Mouse (Mus musculus): ENCODE results near the gene Abcc2. TPM values are rescaled to one million over a fixed set of nuclear protein-coding genes. Genes with fewer than 3 reads are reported as not detected.

The Abcc2 gene
- total and polyA plus RNA-seq, 2 experiments from 2014 or later: not detected

GRCm38 (mm10) chr19:43813315-43813714 lies 31.3 kb downstream of the Abcc2 start:
- Histone ChIP-seq H3K9me3 (replicated peaks; ENCODE audit: control insufficient read depth, low read length) (no peaks in the 10 kb centered on the region), H3K4me2 (ENCODE audit: low read depth, low read length) (no peak overlapping the region), H3K9ac (replicated peaks; ENCODE audit: low read depth, low read length) (no peak overlapping the region), H3K4me3 (ENCODE audit: low read depth, low read length) (no peak overlapping the region), H3K27me3 (ENCODE audit: control insufficient read depth, insufficient read depth, low read length) (no peaks in the 10 kb centered on the region), H3K4me1 (ENCODE audit: control insufficient read depth, insufficient read depth) (no peaks in the 10 kb centered on the region), H3K27ac (ENCODE audit: low read depth) (no peak overlapping the region), H3K36me3 (replicated peaks; ENCODE audit: control insufficient read depth, insufficient read depth, low read length) (no peaks in the 10 kb centered on the region)
- ATAC-seq (ENCODE audit: insufficient read depth, low read depth) (no peak), DNase-seq (ENCODE audit: low spot score) (no peak)
- no peak for TF ChIP-seq CTCF (IDR thresholded peaks at IDR 0.05; ENCODE audit: low read depth)
- TF ChIP-seq EP300 (IDR thresholded peaks at IDR 0.05; ENCODE audit: low read depth): no peak
- 81% methylated on average over 10 of the region's 10 CpGs for WGBS

- DNase-seq (ENCODE audit: low spot score) (no peak), ATAC-seq (ENCODE audit: insufficient read depth, low read depth) (no peak)
- Histone ChIP-seq H3K36me3 (replicated peaks; ENCODE audit: control insufficient read depth, insufficient read depth, low read length) (no peaks in the 10 kb centered on the region), H3K27ac (ENCODE audit: low read depth) (no peak overlapping the region), H3K9ac (replicated peaks; ENCODE audit: low read depth, low read length) (no peak overlapping the region), H3K4me3 (ENCODE audit: low read depth, low read length) (peak overlapping the region; percentile 18; the same call in 1 of the 2 replicates), H3K27me3 (ENCODE audit: control insufficient read depth, insufficient read depth, low read length) (no peaks in the 10 kb centered on the region), H3K4me1 (ENCODE audit: control insufficient read depth, insufficient read depth) (no peaks in the 10 kb centered on the region), H3K4me2 (ENCODE audit: low read depth, low read length) (peak overlapping the region; percentile 24; the same call in 1 of the 2 replicates), H3K9me3 (replicated peaks; ENCODE audit: control insufficient read depth, low read length) (no peaks in the 10 kb centered on the region)
- TF ChIP-seq EP300 (IDR thresholded peaks at IDR 0.05; ENCODE audit: low read depth) (no peak), CTCF (IDR thresholded peaks at IDR 0.05; ENCODE audit: low read depth) (no peak)
- WGBS: 52% methylated on average over 14 of the region's 14 CpGs
Observed at GRCm38 (mm10) chr19:43815661-43816414, 33.8 kb downstream of the Abcc2 start.

GRCm38 (mm10) chr19:43826855-43827254 lies 44.9 kb downstream of the Abcc2 start:
- H3K9ac ChIP-seq (replicated peaks; ENCODE audit: low read depth, low read length): no peak overlapping the region
- ATAC-seq (ENCODE audit: insufficient read depth, low read depth) (no peak), DNase-seq (ENCODE audit: low spot score) (no peak)
- no peaks in the 10 kb centered on the region for H3K36me3 ChIP-seq (replicated peaks; ENCODE audit: control insufficient read depth, insufficient read depth, low read length)
- no peaks in the 10 kb centered on the region for H3K4me1 ChIP-seq (ENCODE audit: control insufficient read depth, insufficient read depth)
- 63% methylated on average over 8 of the region's 8 CpGs for WGBS
- TF ChIP-seq CTCF (IDR thresholded peaks at IDR 0.05; ENCODE audit: low read depth): no peak
- no peak for TF ChIP-seq EP300 (IDR thresholded peaks at IDR 0.05; ENCODE audit: low read depth)
- no peak overlapping the region for H3K27ac ChIP-seq (ENCODE audit: low read depth)
- no peak overlapping the region for H3K4me3 ChIP-seq (ENCODE audit: low read depth, low read length)
- no peaks in the 10 kb centered on the region for H3K27me3 ChIP-seq (ENCODE audit: control insufficient read depth, insufficient read depth, low read length)
- no peaks in the 10 kb centered on the region for H3K9me3 ChIP-seq (replicated peaks; ENCODE audit: control insufficient read depth, low read length)
- H3K4me2 ChIP-seq (ENCODE audit: low read depth, low read length): no peak overlapping the region

GRCm38 (mm10) chr19:43832425-43833069 lies 50.6 kb downstream of the Abcc2 start:
- ATAC-seq (ENCODE audit: insufficient read depth, low read depth): no peak; the same call in 1 of the 2 replicates
- no peak for TF ChIP-seq EP300 (IDR thresholded peaks at IDR 0.05; ENCODE audit: low read depth)
- peak; percentile 93 for TF ChIP-seq CTCF (IDR thresholded peaks at IDR 0.05; ENCODE audit: low read depth)
- WGBS: 27% methylated on average over 21 of the region's 21 CpGs

GRCm38 (mm10) chr19:43843184-43843583 lies 61.2 kb downstream of the Abcc2 start:
- no peaks in the 10 kb centered on the region for H3K9me3 ChIP-seq (replicated peaks; ENCODE audit: control insufficient read depth, low read length)
- no peak for TF ChIP-seq CTCF (IDR thresholded peaks at IDR 0.05; ENCODE audit: low read depth)
- no peak for TF ChIP-seq EP300 (IDR thresholded peaks at IDR 0.05; ENCODE audit: low read depth)
- no peaks in the 10 kb centered on the region for H3K27me3 ChIP-seq (ENCODE audit: control insufficient read depth, insufficient read depth, low read length)
- ATAC-seq (ENCODE audit: insufficient read depth, low read depth) (no peak), DNase-seq (ENCODE audit: low spot score) (no peak)
- H3K4me1 ChIP-seq (ENCODE audit: control insufficient read depth, insufficient read depth): no peaks in the 10 kb centered on the region
- no peak overlapping the region for H3K9ac ChIP-seq (replicated peaks; ENCODE audit: low read depth, low read length)
- no peak overlapping the region for H3K4me2 ChIP-seq (ENCODE audit: low read depth, low read length)
- no peak overlapping the region for H3K4me3 ChIP-seq (ENCODE audit: low read depth, low read length)
- peaks cover 35% of the 10 kb centered on the region for H3K36me3 ChIP-seq (replicated peaks; ENCODE audit: control insufficient read depth, insufficient read depth, low read length)
- WGBS: 78% methylated on average over 9 of the region's 9 CpGs
- H3K27ac ChIP-seq (ENCODE audit: low read depth): no peak overlapping the region

More at GRCm38 (mm10) chr19:43832425-43833069, 50.6 kb downstream of the Abcc2 start:
- no peak overlapping the region for H3K27ac ChIP-seq (ENCODE audit: low read depth)
- no peaks in the 10 kb centered on the region for H3K36me3 ChIP-seq (replicated peaks; ENCODE audit: control insufficient read depth, insufficient read depth, low read length)
- H3K9ac ChIP-seq (replicated peaks; ENCODE audit: low read depth, low read length): no peak overlapping the region
- H3K4me3 ChIP-seq (ENCODE audit: low read depth, low read length): no peak overlapping the region
- H3K4me2 ChIP-seq (ENCODE audit: low read depth, low read length): no peak overlapping the region
- H3K9me3 ChIP-seq (replicated peaks; ENCODE audit: control insufficient read depth, low read length): no peaks in the 10 kb centered on the region
- DNase-seq (ENCODE audit: low spot score): peak; percentile 43
- H3K27me3 ChIP-seq (ENCODE audit: control insufficient read depth, insufficient read depth, low read length): no peaks in the 10 kb centered on the region
- no peaks in the 10 kb centered on the region for H3K4me1 ChIP-seq (ENCODE audit: control insufficient read depth, insufficient read depth)

Data from heart, postnatal 0 days (tissue).